Mouse (Mus musculus) stomach, embryonic 16.5 days (tissue): ENCODE data around the gene Tkfc. TPM values are rescaled to one million over a fixed set of nuclear protein-coding genes. Genes with fewer than 3 reads are reported as not detected.

ENCODE experiments used
- ATAC-seq: fragments of 200-750 bp; cut with Nextera tagmentation; 2 replicates; pipeline ENCODE4 v1.8.0; 2017; ENCODE audit warnings: moderate number of reproducible peaks, moderate TSS enrichment; ENCODE audit not compliant: insufficient read depth, low FRiP score
- H3K27ac ChIP-seq: fragments of 300-500 bp; sonication (generic); 2 replicates; pipeline ENCODE4 v1.5.1; 2014; ENCODE audit warnings: low read length
- H3K27me3 ChIP-seq: fragments of 300-500 bp; sonication (generic); 2 replicates; pipeline ENCODE4 v1.6.1; 2014; ENCODE audit warnings: low read length, control low read depth, mixed read lengths; ENCODE audit not compliant: control insufficient read depth, insufficient read depth
- H3K36me3 ChIP-seq: fragments of 300-500 bp; sonication (generic); 2 replicates; pipeline ENCODE4 v1.6.1; 2014; ENCODE audit warnings: low read length; ENCODE audit not compliant: control insufficient read depth, insufficient read depth
- H3K4me1 ChIP-seq: fragments of 300-500 bp; sonication (generic); 2 replicates; pipeline ENCODE4 v1.6.1; 2014; ENCODE audit warnings: low read length, control low read depth, mixed read lengths; ENCODE audit not compliant: control insufficient read depth, insufficient read depth
- H3K4me2 ChIP-seq: fragments of 300-500 bp; sonication (generic); 2 replicates; pipeline ENCODE4 v1.6.1; 2014; ENCODE audit warnings: low read depth, low read length, mixed read lengths
- H3K4me3 ChIP-seq: fragments of 300-500 bp; sonication (generic); replicated peaks from 2 replicates; pipeline ENCODE4 v1.5.1; 2014; ENCODE audit warnings: mild to moderate bottlenecking, low read length
- H3K9ac ChIP-seq: fragments of 300-500 bp; sonication (generic); 2 replicates; pipeline ENCODE4 v1.6.1; 2014; ENCODE audit warnings: low read length
- H3K9me3 ChIP-seq: fragments of 300-500 bp; sonication (generic); replicated peaks from 2 replicates; pipeline ENCODE4 v1.6.1; 2016; ENCODE audit warnings: low read length, control low read depth; ENCODE audit not compliant: control insufficient read depth
- WGBS: fragments of 180-500 bp; shearing (Covaris S2); extraction: QIAGEN DNeasy Blood & Tissue Kit; methylation state at CpG from one replicate; pipeline ENCODE4 v1.1.7; 2014; 5-methylcytosine and 5-hydroxymethylcytosine counted together
- polyA plus RNA-seq: library from polyadenylated mRNA; unstranded; fragments of >200 nt; fragmentation: Nextera tagmentation; extraction: Ambion mirVana; gene quantifications from 2 replicates; pipeline ENCODE4 v1.2.1, GENCODE M21; 2015

The Tkfc gene
- polyA plus RNA-seq, 1 experiment from 2014 or later, result 19.4 TPM

DNA sequence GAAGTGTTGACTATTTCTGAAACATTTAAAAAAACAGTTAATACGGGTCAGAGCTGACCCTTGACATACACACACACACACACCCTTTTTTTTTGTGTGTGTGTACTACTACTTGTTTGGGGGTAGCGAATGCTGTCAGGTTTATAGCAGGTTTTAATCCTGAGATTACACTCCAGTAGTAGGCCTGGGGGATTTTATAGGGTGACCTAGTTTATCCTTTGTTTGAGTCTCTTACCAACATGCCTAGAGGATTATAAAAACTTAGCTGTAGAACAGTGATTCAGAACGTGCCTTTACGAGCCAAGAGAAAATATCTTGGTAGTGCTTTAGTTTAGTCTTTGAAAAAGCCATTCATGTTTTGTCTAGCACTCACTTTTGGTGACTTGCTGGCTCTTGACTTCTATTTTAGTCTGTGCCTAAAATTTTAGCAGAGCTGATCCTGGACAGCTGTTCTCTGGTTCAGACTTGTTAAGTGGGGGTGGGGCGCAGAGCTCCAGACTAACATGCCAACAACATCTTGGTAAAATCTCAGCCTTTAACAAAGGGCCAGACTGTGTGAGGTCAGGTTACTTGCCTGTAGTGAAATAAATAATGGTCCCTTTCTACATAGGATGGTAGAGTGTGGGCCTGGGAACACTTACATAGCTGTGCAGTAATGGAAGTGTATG, 3.3 kb upstream of the Tkfc start:
- Histone ChIP-seq H3K4me2 (no peak overlapping the region), H3K4me3 (no peak overlapping the region), H3K27me3 (no peaks in the 10 kb centered on the region), H3K9me3 (no peaks in the 10 kb centered on the region), H3K36me3 (peaks cover 26% of the 10 kb centered on the region), H3K4me1 (peaks cover 19% of the 10 kb centered on the region), H3K27ac (no peak overlapping the region), H3K9ac (no peak overlapping the region)
- ATAC-seq, result no peak
- WGBS, result 72% methylated on average over 5 of the region's 5 CpGs

DNA sequence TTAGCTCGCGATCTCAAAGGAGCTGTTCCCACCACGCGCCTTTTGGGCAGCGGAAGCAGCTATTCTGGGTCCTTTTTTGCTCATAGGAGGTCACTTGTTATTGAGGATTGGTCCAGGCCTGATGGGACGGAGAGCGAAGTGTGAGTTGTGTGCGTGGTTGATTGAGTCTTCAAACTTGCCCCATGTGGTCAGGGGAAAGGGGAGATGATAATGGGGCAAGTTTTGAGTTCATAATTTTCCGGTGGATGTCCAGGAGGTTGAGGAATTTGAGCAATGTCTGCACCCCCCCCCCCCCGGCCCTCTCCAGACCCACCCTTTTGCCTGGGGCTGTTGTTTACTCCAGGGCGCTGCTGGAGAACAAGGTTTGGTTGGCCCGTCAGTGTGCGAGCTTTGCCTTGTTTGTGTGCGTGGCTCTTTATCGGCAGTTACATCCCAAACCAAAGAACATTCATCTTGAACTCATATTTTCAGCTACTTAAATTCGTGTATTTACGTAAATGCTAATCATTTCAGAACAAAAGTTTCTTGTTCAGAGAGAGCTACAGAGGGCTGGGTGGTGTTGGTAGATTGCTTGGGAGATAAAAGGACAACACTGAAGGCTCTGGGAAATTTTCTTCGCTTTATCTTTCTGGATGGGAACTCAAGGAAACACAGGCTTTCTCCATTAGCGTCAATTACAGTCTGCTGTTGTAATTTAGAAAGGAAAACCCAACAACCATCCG, 608 bp upstream of the Tkfc start:
- Histone ChIP-seq H3K27me3 (no peaks in the 10 kb centered on the region), H3K36me3 (peaks cover 15% of the 10 kb centered on the region; the same call in 1 of the 2 replicates), H3K9ac (peak overlapping the region; percentile 99), H3K4me1 (peaks cover 19% of the 10 kb centered on the region), H3K4me2 (peak overlapping the region; percentile 77), H3K27ac (peak overlapping the region; percentile 95), H3K9me3 (no peaks in the 10 kb centered on the region), H3K4me3 (peak overlapping the region; percentile 99)
- ATAC-seq, result no peak
- WGBS, result 4% methylated on average over 20 of the region's 20 CpGs

DNA sequence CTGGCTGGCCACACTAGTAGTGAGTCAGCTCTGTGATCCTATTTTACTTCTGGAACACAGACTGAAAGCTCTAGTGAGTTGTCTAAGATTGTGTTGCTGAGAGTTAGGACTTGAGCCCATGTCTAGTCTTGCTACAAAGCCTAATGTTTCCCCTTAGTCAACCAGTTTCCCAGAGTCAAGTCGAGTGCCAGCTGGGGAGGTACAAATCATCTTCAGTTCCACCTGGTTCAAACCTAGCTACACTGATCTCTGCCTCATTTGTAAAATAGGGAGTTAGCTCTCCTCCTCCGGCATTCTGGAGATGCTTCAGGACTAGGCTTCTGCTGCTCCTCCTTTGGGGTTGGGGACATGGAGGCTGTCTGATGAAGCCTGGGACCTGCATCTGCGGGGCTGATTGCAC, 920 bp downstream of the Tkfc start:
- Histone ChIP-seq H3K36me3 (0 out of 2 replicates have a peak, but pooled peaks cover 3% of the 10 kb centered on the region), H3K9me3 (no peaks in the 10 kb centered on the region), H3K9ac (peak overlapping the region; percentile 99), H3K27ac (peak overlapping the region; percentile 96), H3K4me3 (peak overlapping the region; percentile 99), H3K27me3 (no peaks in the 10 kb centered on the region), H3K4me2 (peak overlapping the region; percentile 77), H3K4me1 (peaks cover 19% of the 10 kb centered on the region)
- WGBS, result 32% methylated on average over 3 of the region's 3 CpGs
- ATAC-seq, result no peak

DNA sequence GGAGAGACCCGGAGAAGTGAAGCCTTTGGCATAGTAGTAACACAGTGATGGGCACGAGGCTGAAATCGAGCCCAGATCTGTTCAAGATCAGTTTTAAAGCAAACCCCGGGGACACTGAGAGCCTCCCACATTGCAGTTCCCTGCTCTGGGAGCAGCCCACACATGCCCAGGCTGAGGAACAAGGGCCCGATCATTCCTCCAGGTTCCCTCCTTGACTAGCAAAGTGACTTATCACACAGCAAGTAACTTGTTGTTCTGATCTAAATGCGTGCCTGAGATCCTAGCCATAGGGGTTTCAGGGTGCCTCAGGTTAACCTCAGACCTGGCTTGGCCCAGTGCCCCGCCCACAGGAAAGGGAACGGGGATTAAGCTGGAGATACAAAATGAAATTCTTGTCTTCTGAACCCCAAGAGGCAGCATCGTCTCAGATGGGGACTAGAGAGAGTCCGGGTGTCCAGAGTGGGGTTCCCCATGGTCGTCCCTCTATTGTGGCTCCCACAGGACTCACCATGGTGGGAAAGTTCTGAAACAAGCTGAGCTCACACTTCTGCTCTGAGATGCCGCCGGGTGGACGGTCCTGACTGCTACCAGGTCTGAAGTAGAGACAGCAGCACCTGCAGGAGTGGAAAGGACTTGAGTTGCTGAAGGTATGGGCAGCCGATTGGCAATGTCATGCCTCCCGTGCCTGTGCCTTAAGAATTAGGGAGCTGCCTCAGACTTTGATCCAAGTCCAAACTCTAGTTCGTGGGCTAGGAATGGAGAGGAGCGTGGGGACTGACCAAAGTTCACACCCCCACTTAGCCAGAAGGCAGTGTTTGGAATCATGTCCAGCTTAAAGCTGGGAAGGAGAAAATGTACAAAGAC, 1.6 kb downstream of the Tkfc start:
- WGBS, result 79% methylated on average over 18 of the region's 18 CpGs
- Histone ChIP-seq H3K4me3 (0 out of 2 replicates have a peak overlapping the region, but pooled peaks have one; percentile 9), H3K27ac (0 out of 2 replicates have a peak overlapping the region, but pooled peaks have one; percentile 96), H3K4me2 (peak overlapping the region; percentile 77), H3K36me3 (0 out of 2 replicates have a peak, but pooled peaks cover 3% of the 10 kb centered on the region), H3K27me3 (no peaks in the 10 kb centered on the region), H3K4me1 (peaks cover 19% of the 10 kb centered on the region), H3K9me3 (no peaks in the 10 kb centered on the region), H3K9ac (peak overlapping the region; percentile 99; the same call in 1 of the 2 replicates)
- ATAC-seq, result no peak

DNA sequence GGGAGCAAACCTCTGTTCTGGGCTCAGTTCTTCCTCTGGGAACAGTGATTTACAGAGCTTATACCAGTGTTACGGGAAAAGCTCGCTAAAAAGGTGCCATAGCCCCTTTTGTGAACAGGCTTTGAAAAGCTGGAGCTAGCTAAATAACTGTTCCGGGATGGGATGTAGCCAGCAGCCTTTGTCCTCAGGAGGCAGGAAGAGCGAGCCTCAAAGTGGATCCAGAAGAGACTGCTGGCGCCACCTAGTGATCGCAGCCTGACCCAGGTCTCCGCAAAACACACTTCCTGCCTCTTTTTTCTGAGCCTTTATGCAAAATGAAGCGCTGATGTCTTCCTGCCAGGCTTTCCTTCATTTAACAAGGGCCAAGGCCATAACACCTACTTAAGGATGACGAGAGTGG, 2.7 kb downstream of the Tkfc start:
- Histone ChIP-seq H3K4me2 (peak overlapping the region; percentile 60), H3K36me3 (0 out of 2 replicates have a peak, but pooled peaks cover 1% of the 10 kb centered on the region), H3K4me3 (peak overlapping the region; percentile 39), H3K9ac (peak overlapping the region; percentile 72), H3K27me3 (no peaks in the 10 kb centered on the region), H3K9me3 (no peaks in the 10 kb centered on the region), H3K27ac (peak overlapping the region; percentile 89), H3K4me1 (peaks cover 15% of the 10 kb centered on the region)
- peak; percentile 61; the same call in 1 of the 2 replicates for ATAC-seq
- WGBS, result 1% methylated on average over 9 of the region's 9 CpGs

DNA sequence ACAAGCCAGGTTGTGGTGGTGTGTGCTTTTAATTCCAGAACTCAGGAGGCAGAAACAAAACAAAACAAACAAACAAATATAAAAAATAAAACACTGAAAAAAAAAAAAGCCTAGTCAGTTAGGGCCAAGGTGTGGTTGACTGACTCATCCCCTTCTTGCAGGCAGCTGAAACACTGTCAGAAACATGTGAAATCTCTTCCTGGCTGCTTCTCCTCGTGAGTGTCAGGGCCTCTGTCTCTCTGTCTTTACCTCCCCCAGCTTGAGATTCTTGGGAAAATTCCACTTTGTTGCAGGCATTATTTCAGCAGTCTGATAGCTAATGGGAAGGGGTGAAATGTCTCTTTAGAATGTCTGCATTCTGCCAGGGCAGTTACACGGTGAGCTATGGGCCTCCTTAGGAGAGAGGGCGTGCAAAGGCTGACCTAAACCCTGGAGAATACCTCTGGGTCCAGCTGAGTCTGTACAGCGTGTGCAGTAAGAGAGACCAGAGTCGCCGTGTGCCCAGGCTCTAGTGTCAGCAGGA, 3.1 kb downstream of the Tkfc start:
- 8% methylated on average over 6 of the region's 6 CpGs for WGBS
- Histone ChIP-seq H3K27me3 (no peaks in the 10 kb centered on the region), H3K27ac (peak overlapping the region; percentile 89), H3K9me3 (no peaks in the 10 kb centered on the region), H3K4me3 (peak overlapping the region; percentile 39), H3K9ac (peak overlapping the region; percentile 72), H3K4me1 (peaks cover 15% of the 10 kb centered on the region), H3K36me3 (no peaks in the 10 kb centered on the region), H3K4me2 (peak overlapping the region; percentile 60)
- ATAC-seq, result no peak

DNA sequence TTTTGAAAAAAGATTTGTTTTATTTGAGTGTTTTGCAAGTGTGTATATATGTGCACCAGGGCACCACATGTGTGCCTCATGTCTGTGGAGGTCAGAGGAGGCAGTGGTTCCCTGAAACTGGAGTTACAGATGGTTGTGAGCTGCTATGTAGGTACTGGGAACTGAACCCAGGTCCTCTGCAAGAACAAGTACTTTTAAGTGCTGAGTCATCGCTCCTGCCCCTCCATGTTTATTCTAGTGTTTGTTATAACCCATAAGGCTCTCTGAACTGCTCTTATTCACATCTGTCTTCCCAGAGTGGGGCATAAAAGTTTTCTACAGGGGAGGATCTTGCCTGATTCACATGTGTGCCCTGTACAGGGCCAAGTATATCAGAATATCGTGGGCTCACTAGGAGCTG, 5.8 kb downstream of the Tkfc start:
- Histone ChIP-seq H3K4me2 (no peak overlapping the region), H3K27me3 (no peaks in the 10 kb centered on the region), H3K36me3 (no peaks in the 10 kb centered on the region), H3K27ac (no peak overlapping the region), H3K4me3 (no peak overlapping the region), H3K9ac (no peak overlapping the region), H3K4me1 (peaks cover 3% of the 10 kb centered on the region), H3K9me3 (no peaks in the 10 kb centered on the region)
- WGBS, result 92% methylated on average over 2 of the region's 2 CpGs
- no peak for ATAC-seq

DNA sequence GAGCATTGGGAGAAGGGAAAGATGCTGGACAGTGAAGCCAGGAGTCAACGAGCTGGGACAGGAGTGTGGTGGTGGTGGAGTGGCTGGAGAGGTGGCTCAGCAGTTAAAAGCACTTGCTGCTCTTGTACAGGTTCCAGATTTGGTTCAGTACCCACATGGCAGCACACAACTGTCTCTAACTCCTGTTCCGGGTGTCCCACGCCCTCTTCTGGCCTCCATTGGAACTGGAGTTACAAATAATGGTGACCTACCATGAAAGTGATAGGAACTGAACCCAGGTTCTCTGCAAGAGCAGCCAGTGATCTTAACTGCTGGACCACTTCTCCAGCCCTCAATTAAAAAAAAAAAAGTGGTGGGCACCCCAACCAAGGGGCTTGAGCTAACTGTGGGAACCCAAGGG, 7.3 kb downstream of the Tkfc start:
- Histone ChIP-seq H3K4me2 (no peak overlapping the region), H3K4me1 (no peaks in the 10 kb centered on the region), H3K36me3 (no peaks in the 10 kb centered on the region), H3K9me3 (no peaks in the 10 kb centered on the region), H3K27me3 (no peaks in the 10 kb centered on the region), H3K27ac (no peak overlapping the region), H3K9ac (no peak overlapping the region), H3K4me3 (no peak overlapping the region)
- no peak for ATAC-seq
- WGBS, result 35% methylated on average over 3 of the region's 3 CpGs
